Comparison of ENCODE assay signal across 10 mouse cellular contexts in genomic region chr8:125574280-125574679, GRCm38 (mm10). TPM values are rescaled to one million over a fixed set of nuclear protein-coding genes. Genes with fewer than 3 reads are reported as not detected.
DNase-seq lines count a peak whose midpoint lies in the region; ATAC-seq and TF ChIP-seq lines count a peak whose summit lies in the region.
"Had no signal": no experiment of that assay in that cellular context is flagged by ENCODE, and none has a peak within 500 bp of the region (broad histone marks: within the 10 kb centered on the region; RNA-seq: fewer than 3 reads in every experiment).

No protein-coding gene starts in this region.

- 0 out of 2 replicates have a peak, but pooled peaks cover 2% of the 10 kb centered on the region for H3K27me3 ChIP-seq in neural tube, embryonic 11.5 days (ENCODE audit: control insufficient read depth, insufficient read depth, low read length)
- H3K27me3 ChIP-seq in lung, embryonic 14.5 days (ENCODE audit: insufficient read depth, low read length), result no peaks in the 10 kb centered on the region

- no peaks in the 10 kb centered on the region for H3K36me3 ChIP-seq in neural tube, embryonic 11.5 days (ENCODE audit: control insufficient read depth, insufficient read depth, low read length)
- H3K36me3 ChIP-seq in lung, embryonic 14.5 days (ENCODE audit: insufficient read depth), result no peaks in the 10 kb centered on the region
- H3K36me3 ChIP-seq: hindbrain, embryonic 15.5 days; midbrain, embryonic 12.5 days had no signal

- no peak for DNase-seq in gastrocnemius, adult 2 months
- DNase-seq in gastrocnemius, postnatal 14 days, result no peak
- peak; percentile 44 for DNase-seq in neural tube, embryonic 11.5 days (ENCODE audit: low spot score)
- no peak for DNase-seq in neural tube, embryonic 10.5 days (ENCODE audit: extremely low spot score, low spot score)
- peak; percentile 53 for DNase-seq in adipocyte (ENCODE audit: low spot score)
- peak; percentile 87 for DNase-seq in lung, embryonic 14.5 days
- DNase-seq in urinary bladder, postnatal 25 days (ENCODE audit: low spot score), result no peak
- DNase-seq in frontal cortex, postnatal 25 days (ENCODE audit: low spot score in 2 of 2), result no peak

- H3K27ac ChIP-seq in gastrocnemius, adult 2 months, result no peak overlapping the region
- no peak overlapping the region for H3K27ac ChIP-seq in neural tube, embryonic 11.5 days (ENCODE audit: low read depth, low read length)
- no peak overlapping the region for H3K27ac ChIP-seq in lung, embryonic 14.5 days (ENCODE audit: low read depth)
- H3K27ac ChIP-seq: hindbrain, embryonic 15.5 days; midbrain, embryonic 12.5 days had no signal

- ATAC-seq in neural tube, embryonic 11.5 days (ENCODE audit: insufficient read depth, low FRiP score, low TSS enrichment), result no peak
- no peak for ATAC-seq in lung, embryonic 14.5 days (ENCODE audit: insufficient read depth)

- no peaks in the 10 kb centered on the region for H3K9me3 ChIP-seq in neural tube, embryonic 11.5 days (ENCODE audit: control insufficient read depth, low read length)
- no peaks in the 10 kb centered on the region for H3K9me3 ChIP-seq in lung, embryonic 14.5 days (ENCODE audit: low read depth, low read length)
- H3K9me3 ChIP-seq: hindbrain, embryonic 15.5 days had no signal

- intact Hi-C loops in gastrocnemius, adult 2 months (cut with DNase I), result loop anchor here (1.0 to 5.0 kb wide), 4 partner anchors 93 to 297 kb away; partner anchors contain the start of gene Map10
- intact Hi-C loops in gastrocnemius, postnatal 14 days (cut with DNase I; ENCODE audit: low total_unique reads), result loop anchor here (10.0 kb wide), 1 partner anchor 151 kb away; the partner anchor contains the start of gene Ntpcr

- H3K4me1 ChIP-seq in neural tube, embryonic 11.5 days (ENCODE audit: control insufficient read depth, insufficient read depth, low read length), result no peaks in the 10 kb centered on the region
- no peaks in the 10 kb centered on the region for H3K4me1 ChIP-seq in lung, embryonic 14.5 days (ENCODE audit: insufficient read depth)

- no peak overlapping the region for H3K4me2 ChIP-seq in neural tube, embryonic 11.5 days (ENCODE audit: low read depth)
- H3K4me2 ChIP-seq in lung, embryonic 14.5 days, result no peak overlapping the region
- H3K4me2 ChIP-seq: hindbrain, embryonic 15.5 days; midbrain, embryonic 12.5 days had no signal

- no peak overlapping the region for H3K9ac ChIP-seq in neural tube, embryonic 11.5 days (ENCODE audit: low read length)
- no peak overlapping the region for H3K9ac ChIP-seq in lung, embryonic 14.5 days
- H3K9ac ChIP-seq: hindbrain, embryonic 15.5 days; midbrain, embryonic 12.5 days had no signal

- peak; percentile 92; the same call in 1 of the 2 replicates for TF ChIP-seq CTCF in gastrocnemius, adult 2 months (IDR thresholded peaks at IDR 0.05)
- peak; percentile 91 for TF ChIP-seq CTCF in lung, embryonic 14.5 days (IDR thresholded peaks at IDR 0.05; ENCODE audit: low read depth)

- no peak overlapping the region for H3K4me3 ChIP-seq in gastrocnemius, adult 2 months
- H3K4me3 ChIP-seq in neural tube, embryonic 11.5 days (ENCODE audit: low read depth, low read length), result no peak overlapping the region
- H3K4me3 ChIP-seq in lung, embryonic 14.5 days (ENCODE audit: low read depth, low read length), result no peak overlapping the region
- H3K4me3 ChIP-seq: hindbrain, embryonic 15.5 days; midbrain, embryonic 12.5 days had no signal

- 30% methylated on average over 4 of the region's 4 CpGs for WGBS in neural tube, embryonic 11.5 days
- WGBS in lung, embryonic 14.5 days, result 26% methylated on average over 4 of the region's 4 CpGs

RNA-seq across cellular contexts. Expression of gene Sipa1l2, which starts 4.7 kb away (rescaled TPM):
- total RNA-seq in gastrocnemius, adult 2 months (2021), result 10 to 100 TPM in 1 of 2 experiments, 1 to 10 TPM in 1; 4.5 to 10.8 TPM
- 10 to 100 TPM in 1 of 2 experiments, 1 to 10 TPM in 1; 8.8 to 10.1 TPM for total RNA-seq in gastrocnemius, postnatal 14 days (2021)
- polyA plus RNA-seq in neural tube, embryonic 11.5 days (2014; fragmentation: Nextera tagmentation; extraction: Ambion mirVana), result 11.6 TPM in 2 replicates
- polyA plus RNA-seq in lung, embryonic 14.5 days (2014; fragmentation: Nextera tagmentation; extraction: Ambion mirVana), result 13.2 and 14.2 TPM in 2 replicates

Comparison
In these comparisons a context has a peak if more than half of its experiments do, and no peak if none do; other contexts are left out.
1. DNase-seq: peak in neural tube, embryonic 11.5 days (single experiment), adipocyte (single experiment) and lung, embryonic 14.5 days (single experiment); none in gastrocnemius, adult 2 months (single experiment), gastrocnemius, postnatal 14 days (single experiment), neural tube, embryonic 10.5 days (single experiment), urinary bladder, postnatal 25 days (single experiment) and frontal cortex, postnatal 25 days (0 of 2).